ENCODE assay signal across 8 mouse cellular contexts in genomic region chr19:5822174-5822833, GRCm38 (mm10). TPM values are rescaled to one million over a fixed set of nuclear protein-coding genes. Genes with fewer than 3 reads are reported as not detected.
DNase-seq lines count a peak whose midpoint lies in the region; ATAC-seq and TF ChIP-seq lines count a peak whose summit lies in the region.

No protein-coding gene starts in this region.

- no peaks in the 10 kb centered on the region for H3K36me3 ChIP-seq in kidney, embryonic 14.5 days (ENCODE audit: control insufficient read depth, insufficient read depth, low read length)
- H3K36me3 ChIP-seq in E14TG2a.4 (ENCODE audit: insufficient read depth, low read length), result peaks cover 27% of the 10 kb centered on the region

- no peak for DNase-seq in kidney, adult 8-10 months
- DNase-seq in embryo, embryonic 10 days (ENCODE audit: low spot score), result peak; percentile 56
- DNase-seq in heart, postnatal 36 days, result peak; percentile 43 to 55
- peak; percentile 88 for DNase-seq in skeletal muscle tissue, adult 2 months (ENCODE audit: low read depth, low spot score)
- no peak for DNase-seq in thymus, postnatal 0 days (ENCODE audit: low spot score)

- no peaks in the 10 kb centered on the region for H3K27me3 ChIP-seq in kidney, embryonic 14.5 days (ENCODE audit: control insufficient read depth, insufficient read depth, low read length)
- H3K27me3 ChIP-seq in E14TG2a.4 (ENCODE audit: insufficient read depth, low read length), result no peaks in the 10 kb centered on the region

- peak overlapping the region; percentile 27; the same call in 1 of the 2 replicates for H3K27ac ChIP-seq in kidney, embryonic 14.5 days (ENCODE audit: low read depth, low read length)

- H3K4me3 ChIP-seq in kidney, embryonic 14.5 days (ENCODE audit: low read length), result no peak overlapping the region
- peak overlapping the region; percentile 24; the same call in 1 of the 2 replicates for H3K4me3 ChIP-seq in E14TG2a.4 (replicated peaks; ENCODE audit: low read length)

- no peak overlapping the region; the same call in 1 of the 2 replicates for H3K4me2 ChIP-seq in kidney, embryonic 14.5 days (replicated peaks; ENCODE audit: low read depth, low read length)

- intact Hi-C loops in heart, postnatal 36 days (cut with DNase I), result no loop called here

- no peak for ATAC-seq in kidney, embryonic 14.5 days (ENCODE audit: low FRiP score, low TSS enrichment)
- ATAC-seq in megakaryocyte, adult 5-6 weeks (ENCODE audit: poor library complexity, severe bottlenecking), result no peak

- peaks cover 34% of the 10 kb centered on the region for H3K4me1 ChIP-seq in kidney, embryonic 14.5 days (ENCODE audit: control insufficient read depth, insufficient read depth, low read length)
- peaks cover 81% of the 10 kb centered on the region for H3K4me1 ChIP-seq in E14TG2a.4 (replicated peaks; ENCODE audit: low read depth, low read length)

- H3K9ac ChIP-seq in kidney, embryonic 14.5 days (ENCODE audit: low read depth, low read length), result no peak overlapping the region

- no peak for TF ChIP-seq CTCF in E14TG2a.4 (conservative IDR thresholded peaks at IDR 0.05; ENCODE audit: low read length)

- H3K9me3 ChIP-seq in kidney, embryonic 14.5 days (ENCODE audit: control insufficient read depth, low read length), result no peaks in the 10 kb centered on the region
- no peaks in the 10 kb centered on the region for H3K9me3 ChIP-seq in E14TG2a.4 (ENCODE audit: low read length)

- 40% methylated on average over 12 of the region's 12 CpGs for WGBS in kidney, embryonic 14.5 days

RNA-seq across cellular contexts. Expression of gene Scyl1, which starts 51.1 kb away (rescaled TPM):
- polyA plus RNA-seq in kidney, embryonic 14.5 days (2014; fragmentation: Nextera tagmentation; extraction: Ambion mirVana), result 54.7 and 73.5 TPM in 2 replicates
- 10 to 100 TPM; 69.0 to 72.9 TPM for total RNA-seq in heart, postnatal 36 days (2021)
- 20.2 and 21.8 TPM in 2 replicates for total RNA-seq in megakaryocyte, adult 5-6 weeks (2015)
- 30.9 and 41.5 TPM in 2 replicates for total RNA-seq in megakaryocyte, adult 5-6 weeks (2017)
- polyA plus RNA-seq in thymus, postnatal 0 days (2015; fragmentation: Nextera tagmentation; extraction: Ambion mirVana), result 38.0 and 40.9 TPM in 2 replicates

RNA-seq across cellular contexts. Expression of gene Frmd8, which starts 52.8 kb away (rescaled TPM):
- 17.4 and 26.5 TPM in 2 replicates for polyA plus RNA-seq in kidney, embryonic 14.5 days (2014; fragmentation: Nextera tagmentation; extraction: Ambion mirVana)
- 10 to 100 TPM; 11.4 to 11.7 TPM for total RNA-seq in heart, postnatal 36 days (2021)
- total RNA-seq in megakaryocyte, adult 5-6 weeks (2015), result 21.4 and 21.9 TPM in 2 replicates
- 19.3 and 23.3 TPM in 2 replicates for total RNA-seq in megakaryocyte, adult 5-6 weeks (2017)
- 72.4 and 75.2 TPM in 2 replicates for polyA plus RNA-seq in thymus, postnatal 0 days (2015; fragmentation: Nextera tagmentation; extraction: Ambion mirVana)

RNA-seq across cellular contexts. Expression of gene Slc25a45, which starts 55.3 kb away (rescaled TPM):
- 3.3 and 3.5 TPM in 2 replicates for polyA plus RNA-seq in kidney, embryonic 14.5 days (2014; fragmentation: Nextera tagmentation; extraction: Ambion mirVana)
- 1 to 10 TPM; 3.4 to 4.2 TPM for total RNA-seq in heart, postnatal 36 days (2021)
- 55.6 and 67.9 TPM in 2 replicates for total RNA-seq in megakaryocyte, adult 5-6 weeks (2015)
- total RNA-seq in megakaryocyte, adult 5-6 weeks (2017), result 69.1 and 73.5 TPM in 2 replicates
- polyA plus RNA-seq in thymus, postnatal 0 days (2015; fragmentation: Nextera tagmentation; extraction: Ambion mirVana), result 11.4 and 14.6 TPM in 2 replicates

Comparison
In these comparisons a context has a peak if more than half of its experiments do, and no peak if none do; other contexts are left out.
1. DNase-seq: peak in embryo, embryonic 10 days (single experiment), heart, postnatal 36 days (2 of 2) and skeletal muscle tissue, adult 2 months (single experiment); none in kidney, adult 8-10 months (0 of 2) and thymus, postnatal 0 days (single experiment).
2. RNA of gene Slc25a45, which starts 55.3 kb away (total RNA-seq): 55.6 to 73.5 TPM in megakaryocyte, adult 5-6 weeks; 3.4 to 4.2 TPM in heart, postnatal 36 days; every median in the first group is over 10 times any median in the second.